Mouse (Mus musculus) neutrophil, adult 5-6 weeks (primary cell): ENCODE measurements at regions not wholly inside any gene's neighbourhood (a gene's known extent, or its start where the extent isn't known, plus 50 kb on each side); places are given as distances from the start of the nearest gene placed in this dataset.
A peak's percentile ranks its signal among the peaks of the same experiment; 100 is the strongest.

Experiments
- ATAC-seq: fragments of 151-379, 151-347 bp; 2 replicates; pipeline ENCODE4 v1.8.0; 2017; ENCODE audit warnings: mild to moderate bottlenecking, moderate TSS enrichment; ENCODE audit not compliant: insufficient number of reproducible peaks, poor library complexity, low FRiP score, severe bottlenecking; ENCODE audit errors: extremely low read depth

- no peak for ATAC-seq
These were observed 2121.0 kb downstream of the Gm37988 start for GRCm38 (mm10) chr1:6928658-6929057.

- ATAC-seq = no peak
These were observed 2124.2 kb downstream of the Gm37988 start for GRCm38 (mm10) chr1:6931876-6932275.

GRCm38 (mm10) chr1:6969838-6970237 lies 2162.1 kb downstream of the Gm37988 start:
- ATAC-seq = no peak

GRCm38 (mm10) chr1:6973749-6974327 lies 2166.1 kb downstream of the Gm37988 start:
- no peak for ATAC-seq

GRCm38 (mm10) chr1:6979626-6980025 lies 2171.9 kb downstream of the Gm37988 start:
- no peak for ATAC-seq

GRCm38 (mm10) chr1:6984226-6984625 lies 2176.5 kb downstream of the Gm37988 start:
- no peak for ATAC-seq

GRCm38 (mm10) chr1:6997611-6998010 lies 2189.9 kb downstream of the Gm37988 start:
- ATAC-seq = no peak

- peak; percentile 44; the same call in 1 of the 2 replicates for ATAC-seq
These were observed 2202.5 kb downstream of the Gm37988 start for GRCm38 (mm10) chr1:7010184-7010583.
